Mouse (Mus musculus): ENCODE measurements at regions not wholly inside any gene's neighbourhood (a gene's known extent, or its start where the extent isn't known, plus 50 kb on each side); places are given as distances from the start of the nearest gene placed in this dataset.
A peak's percentile ranks its signal among the peaks of the same experiment; 100 is the strongest.
"Not testable (repeated sequence)": the region's sequence is repeated elsewhere in the genome, so short reads cannot be mapped to it uniquely, and the experiment has no call there.

DNA sequence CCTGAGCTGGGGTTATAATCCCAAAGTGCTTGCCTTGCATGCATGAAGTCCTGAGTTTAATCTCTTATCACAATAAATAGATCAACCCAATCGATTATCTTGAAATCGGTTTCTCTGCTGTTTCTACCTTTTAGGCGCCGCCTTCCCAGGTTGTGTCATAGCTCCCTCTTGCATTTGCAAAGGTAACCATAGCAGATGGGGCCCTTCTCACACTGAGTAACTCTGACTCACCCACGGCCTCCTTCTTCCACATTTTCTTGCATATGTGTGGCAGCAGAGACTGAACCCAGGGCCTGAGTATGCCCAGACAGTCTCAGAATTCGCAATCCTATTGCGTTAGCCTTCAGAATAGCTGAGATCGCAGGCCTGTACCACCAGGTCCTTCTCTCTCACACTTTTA is 570.7 kb upstream of the Gm10131 start:
- H3K36me3 ChIP-seq, result no peaks in the 10 kb centered on the region
- H3K4me3 ChIP-seq, result no peak overlapping the region
- no peak overlapping the region for H3K4me2 ChIP-seq
- WGBS, result 85% methylated on average over 8 of the region's 8 CpGs
- H3K27ac ChIP-seq, result no peak overlapping the region
- ATAC-seq (replicated peaks; ENCODE audit: insufficient number of reproducible peaks, insufficient read depth, low FRiP score, low read depth), result no peak
- no peak overlapping the region for H3K9ac ChIP-seq
- 0 out of 2 replicates have a peak, but pooled peaks cover 6% of the 10 kb centered on the region for H3K27me3 ChIP-seq
- H3K4me1 ChIP-seq (replicated peaks), result peaks cover 3% of the 10 kb centered on the region
- no peaks in the 10 kb centered on the region for H3K9me3 ChIP-seq (replicated peaks)

DNA sequence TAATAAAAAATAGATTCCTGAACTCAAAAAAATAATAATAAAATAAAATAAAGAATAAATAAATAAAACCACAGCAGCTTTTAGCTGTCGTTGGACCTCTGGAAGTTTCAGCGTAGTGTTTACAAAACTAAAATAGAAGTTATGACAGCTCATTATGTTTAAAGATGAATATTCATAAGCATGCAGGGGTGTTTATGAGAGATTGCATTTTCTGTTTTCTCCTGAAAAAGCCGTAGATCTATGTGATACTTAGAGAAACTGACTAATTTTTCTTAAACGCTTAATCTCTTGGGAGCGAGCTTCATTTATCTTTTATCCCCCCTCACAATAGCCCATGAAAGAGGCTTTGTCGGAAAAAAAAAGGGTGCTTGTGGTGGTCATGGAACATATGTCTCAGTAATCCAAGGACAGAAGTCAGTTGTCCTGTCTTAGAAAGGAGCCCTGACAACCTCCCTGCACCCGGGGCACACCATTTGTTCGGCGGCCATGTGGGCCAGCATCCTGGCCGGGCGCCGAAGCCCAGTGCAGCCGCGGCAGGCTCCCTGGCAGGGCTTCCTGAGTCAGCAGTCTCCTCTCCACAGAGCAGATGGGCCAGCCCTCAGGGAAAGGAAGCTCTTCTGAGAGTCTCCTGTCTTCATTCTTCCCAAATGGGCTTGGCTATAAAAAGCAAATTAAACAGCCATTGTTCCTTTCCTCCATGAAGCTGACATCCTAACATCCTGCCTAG is 568.2 kb upstream of the Gm10131 start:
- peaks cover 3% of the 10 kb centered on the region for H3K4me1 ChIP-seq (replicated peaks)
- no peak; the same call in 1 of the 2 replicates for ATAC-seq (replicated peaks; ENCODE audit: insufficient number of reproducible peaks, insufficient read depth, low FRiP score, low read depth)
- H3K36me3 ChIP-seq, result no peaks in the 10 kb centered on the region
- peak overlapping the region; percentile 26; the same call in 1 of the 2 replicates for H3K4me2 ChIP-seq
- H3K27ac ChIP-seq, result no peak overlapping the region
- no peaks in the 10 kb centered on the region for H3K9me3 ChIP-seq (replicated peaks)
- 30% methylated on average over 14 of the region's 14 CpGs for WGBS
- H3K4me3 ChIP-seq, result no peak overlapping the region
- H3K27me3 ChIP-seq, result no peaks in the 10 kb centered on the region
- peak overlapping the region; percentile 9; the same call in 1 of the 2 replicates for H3K9ac ChIP-seq

- 90% methylated on average over 8 of the region's 8 CpGs for WGBS
- ATAC-seq (replicated peaks; ENCODE audit: insufficient number of reproducible peaks, insufficient read depth, low FRiP score, low read depth), result no peak
- no peaks in the 10 kb centered on the region for H3K9me3 ChIP-seq (replicated peaks)
- H3K27me3 ChIP-seq, result no peaks in the 10 kb centered on the region
- H3K36me3 ChIP-seq, result no peaks in the 10 kb centered on the region
- H3K4me2 ChIP-seq, result no peak overlapping the region
- H3K4me1 ChIP-seq (replicated peaks), result peaks cover 3% of the 10 kb centered on the region
- H3K9ac ChIP-seq, result no peak overlapping the region
- H3K27ac ChIP-seq, result no peak overlapping the region
- H3K4me3 ChIP-seq, result no peak overlapping the region
Measured at GRCm38 (mm10) chr8:34678879-34679278, 567.3 kb upstream of the Gm10131 start.

DNA sequence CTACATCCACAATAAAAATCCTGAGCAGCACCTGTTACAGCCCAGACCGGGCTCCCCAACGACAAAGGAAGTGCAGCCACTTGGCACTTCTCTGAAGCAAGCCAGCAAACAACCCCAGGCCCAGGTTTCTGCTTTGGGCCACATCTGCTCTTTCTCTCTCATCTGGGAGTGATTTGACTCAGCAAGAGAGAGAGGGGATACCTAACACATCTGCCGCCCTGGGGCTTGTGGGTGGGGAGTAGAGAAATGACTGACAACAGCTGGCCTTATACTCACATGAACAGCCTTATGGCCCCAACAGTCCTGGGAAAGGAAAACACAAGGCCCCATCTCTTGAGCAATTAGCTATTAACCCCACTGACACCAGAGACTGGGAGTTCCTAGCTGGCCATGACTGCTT is 560.2 kb upstream of the Gm10131 start:
- no peak for ATAC-seq (replicated peaks; ENCODE audit: insufficient number of reproducible peaks, insufficient read depth, low FRiP score, low read depth)
- Histone ChIP-seq H3K36me3 (no peaks in the 10 kb centered on the region), H3K9me3 (replicated peaks) (no peaks in the 10 kb centered on the region), H3K4me1 (replicated peaks) (peaks cover 7% of the 10 kb centered on the region), H3K4me3 (no peak overlapping the region), H3K27me3 (no peaks in the 10 kb centered on the region), H3K9ac (no peak overlapping the region), H3K4me2 (no peak overlapping the region), H3K27ac (no peak overlapping the region)
- WGBS, result 12% methylated on average over 3 of the region's 3 CpGs

GRCm38 (mm10) chr8:34670930-34671715 is 559.6 kb upstream of the Gm10131 start:
- Histone ChIP-seq H3K36me3 (no peaks in the 10 kb centered on the region), H3K4me3 (no peak overlapping the region), H3K9me3 (replicated peaks) (no peaks in the 10 kb centered on the region), H3K4me1 (replicated peaks) (peaks cover 7% of the 10 kb centered on the region), H3K27me3 (no peaks in the 10 kb centered on the region), H3K27ac (no peak overlapping the region), H3K4me2 (no peak overlapping the region), H3K9ac (no peak overlapping the region)
- 19% methylated on average over 4 of the region's 4 CpGs for WGBS
- ATAC-seq (replicated peaks; ENCODE audit: insufficient number of reproducible peaks, insufficient read depth, low FRiP score, low read depth), result no peak

GRCm38 (mm10) chr8:34669146-34669545 is 557.6 kb upstream of the Gm10131 start:
- H3K4me2 ChIP-seq, result no peak overlapping the region
- ATAC-seq (replicated peaks; ENCODE audit: insufficient number of reproducible peaks, insufficient read depth, low FRiP score, low read depth), result no peak
- H3K4me3 ChIP-seq, result no peak overlapping the region
- no peaks in the 10 kb centered on the region for H3K9me3 ChIP-seq (replicated peaks)
- H3K9ac ChIP-seq, result no peak overlapping the region
- no peak overlapping the region for H3K27ac ChIP-seq
- H3K4me1 ChIP-seq (replicated peaks), result peaks cover 7% of the 10 kb centered on the region
- 84% methylated on average over 3 of the region's 3 CpGs for WGBS
- no peaks in the 10 kb centered on the region for H3K36me3 ChIP-seq
- no peaks in the 10 kb centered on the region for H3K27me3 ChIP-seq

DNA sequence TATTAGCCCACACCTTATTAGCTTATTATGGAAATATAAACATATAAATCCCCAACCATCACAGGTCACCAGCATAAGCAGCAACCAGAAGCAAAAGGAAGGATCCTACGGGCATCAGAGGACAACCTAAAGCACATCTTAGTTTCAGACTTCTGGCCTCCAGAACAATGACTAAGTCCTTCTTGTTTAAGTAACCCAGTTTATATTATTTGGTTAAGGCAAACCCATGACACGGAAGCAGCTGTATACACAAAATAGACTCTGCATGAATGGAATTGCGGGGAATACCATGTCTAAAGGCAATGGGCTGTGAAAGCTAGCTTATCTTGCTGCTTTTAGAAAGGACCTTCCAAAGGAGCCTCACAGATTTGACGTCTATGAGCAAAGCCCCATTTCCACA is 552.9 kb upstream of the Gm10131 start:
- Histone ChIP-seq H3K4me3 (no peak overlapping the region), H3K27me3 (no peaks in the 10 kb centered on the region), H3K36me3 (no peaks in the 10 kb centered on the region), H3K9ac (no peak overlapping the region), H3K4me1 (replicated peaks) (no peaks in the 10 kb centered on the region), H3K9me3 (replicated peaks) (no peaks in the 10 kb centered on the region), H3K27ac (no peak overlapping the region), H3K4me2 (no peak overlapping the region)
- 87% methylated on average over 4 of the region's 4 CpGs for WGBS
- ATAC-seq (replicated peaks; ENCODE audit: insufficient number of reproducible peaks, insufficient read depth, low FRiP score, low read depth), result no peak

DNA sequence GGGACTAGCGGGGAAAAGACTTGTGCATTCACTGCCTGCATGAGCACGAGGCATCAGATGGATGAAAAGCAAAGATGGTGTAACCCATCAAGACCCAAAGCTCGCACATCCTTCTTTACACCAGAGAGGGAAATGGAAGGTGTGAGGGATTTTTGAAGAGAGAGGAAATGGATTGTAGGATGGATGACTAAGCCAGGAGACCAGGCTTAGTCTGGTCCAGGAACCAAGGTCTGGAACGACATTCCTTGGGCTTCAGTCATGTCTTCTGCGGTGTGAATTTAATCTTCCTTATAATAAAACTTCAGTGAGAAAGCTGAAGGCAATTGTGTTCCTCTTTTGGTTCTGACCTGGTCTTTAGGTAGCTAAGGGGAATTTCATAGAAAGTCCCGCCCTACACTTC is 551.0 kb upstream of the Gm10131 start:
- Histone ChIP-seq H3K4me1 (replicated peaks) (no peaks in the 10 kb centered on the region), H3K27ac (no peak overlapping the region), H3K9ac (no peak overlapping the region), H3K4me2 (no peak overlapping the region), H3K9me3 (replicated peaks) (no peaks in the 10 kb centered on the region), H3K36me3 (no peaks in the 10 kb centered on the region), H3K4me3 (no peak overlapping the region), H3K27me3 (no peaks in the 10 kb centered on the region)
- WGBS, result 85% methylated on average over 6 of the region's 6 CpGs
- no peak for ATAC-seq (replicated peaks; ENCODE audit: insufficient number of reproducible peaks, insufficient read depth, low FRiP score, low read depth)

- Histone ChIP-seq H3K9me3 (replicated peaks) (no peaks in the 10 kb centered on the region), H3K27ac (no peak overlapping the region), H3K4me1 (replicated peaks) (no peaks in the 10 kb centered on the region), H3K27me3 (no peaks in the 10 kb centered on the region), H3K36me3 (no peaks in the 10 kb centered on the region), H3K4me2 (no peak overlapping the region), H3K9ac (no peak overlapping the region), H3K4me3 (no peak overlapping the region)
- no peak for ATAC-seq (replicated peaks; ENCODE audit: insufficient number of reproducible peaks, insufficient read depth, low FRiP score, low read depth)
- 77% methylated on average over 8 of the region's 8 CpGs for WGBS
Measured at GRCm38 (mm10) chr8:34651750-34652149, 540.2 kb upstream of the Gm10131 start.

GRCm38 (mm10) chr8:34628221-34628620 is 516.7 kb upstream of the Gm10131 start:
- not testable (repeated sequence) for ATAC-seq (replicated peaks; ENCODE audit: insufficient number of reproducible peaks, insufficient read depth, low FRiP score, low read depth); H3K9ac ChIP-seq; H3K4me3 ChIP-seq; H3K27me3 ChIP-seq; H3K4me1 ChIP-seq (replicated peaks); H3K36me3 ChIP-seq; H3K9me3 ChIP-seq (replicated peaks); H3K4me2 ChIP-seq; H3K27ac ChIP-seq
- WGBS, result 99% methylated on average over 2 of the region's 2 CpGs

GRCm38 (mm10) chr8:34625670-34626069 is 514.1 kb upstream of the Gm10131 start:
- no peaks in the 10 kb centered on the region for H3K9me3 ChIP-seq (replicated peaks)
- no peak overlapping the region for H3K9ac ChIP-seq
- no peaks in the 10 kb centered on the region for H3K4me1 ChIP-seq (replicated peaks)
- ATAC-seq (replicated peaks; ENCODE audit: insufficient number of reproducible peaks, insufficient read depth, low FRiP score, low read depth), result no peak
- 76% methylated on average over 10 of the region's 10 CpGs for WGBS
- no peak overlapping the region for H3K4me2 ChIP-seq
- no peak overlapping the region for H3K27ac ChIP-seq
- H3K36me3 ChIP-seq, result no peaks in the 10 kb centered on the region
- no peaks in the 10 kb centered on the region for H3K27me3 ChIP-seq
- H3K4me3 ChIP-seq, result no peak overlapping the region

- Histone ChIP-seq H3K27me3 (no peaks in the 10 kb centered on the region), H3K4me1 (replicated peaks) (no peaks in the 10 kb centered on the region), H3K9ac (no peak overlapping the region), H3K4me2 (no peak overlapping the region), H3K36me3 (no peaks in the 10 kb centered on the region), H3K27ac (no peak overlapping the region), H3K9me3 (replicated peaks) (no peaks in the 10 kb centered on the region), H3K4me3 (no peak overlapping the region)
- no peak for ATAC-seq (replicated peaks; ENCODE audit: insufficient number of reproducible peaks, insufficient read depth, low FRiP score, low read depth)
- WGBS, result 45% methylated on average over 7 of the region's 7 CpGs
Measured at GRCm38 (mm10) chr8:34623783-34624182, 512.2 kb upstream of the Gm10131 start.
